Mouse (Mus musculus) kidney, embryonic 14.5 days (tissue): ENCODE results near the gene Ambra1. TPM values are rescaled to one million over a fixed set of nuclear protein-coding genes. Genes with fewer than 3 reads are reported as not detected.

Experiments
- ATAC-seq: fragments of 200-750 bp; cut with Nextera tagmentation; 2 replicates; pipeline ENCODE4 v1.8.0; 2017; ENCODE audit warnings: moderate number of reproducible peaks, mild to moderate bottlenecking, moderate TSS enrichment, moderate library complexity; ENCODE audit not compliant: low FRiP score, low TSS enrichment
- H3K27ac ChIP-seq: fragments of 300-500 bp; sonication (generic); 2 replicates; pipeline ENCODE4 v1.5.1; 2014; ENCODE audit warnings: low read depth, mild to moderate bottlenecking, low read length, moderate library complexity, mixed read lengths
- H3K27me3 ChIP-seq: fragments of 300-500 bp; sonication (generic); 2 replicates; pipeline ENCODE4 v1.6.1; 2014; ENCODE audit warnings: mild to moderate bottlenecking, low read length; ENCODE audit not compliant: control insufficient read depth, insufficient read depth
- H3K36me3 ChIP-seq: fragments of 300-500 bp; sonication (generic); 2 replicates; pipeline ENCODE4 v1.6.1; 2014; ENCODE audit warnings: low read length, mixed read lengths; ENCODE audit not compliant: control insufficient read depth, insufficient read depth
- H3K4me1 ChIP-seq: fragments of 300-500 bp; sonication (generic); 2 replicates; pipeline ENCODE4 v1.6.1; 2014; ENCODE audit warnings: low read length, mixed read lengths; ENCODE audit not compliant: control insufficient read depth, insufficient read depth
- H3K4me2 ChIP-seq: fragments of 300-500 bp; sonication (generic); replicated peaks from 2 replicates; pipeline ENCODE4 v1.6.1; 2014; ENCODE audit warnings: low read depth, mild to moderate bottlenecking, low read length
- H3K4me3 ChIP-seq: fragments of 300-500 bp; sonication (generic); 2 replicates; pipeline ENCODE4 v1.5.1; 2014; ENCODE audit warnings: mild to moderate bottlenecking, low read length
- H3K9ac ChIP-seq: fragments of 300-500 bp; sonication (generic); 2 replicates; pipeline ENCODE4 v1.6.1; 2014; ENCODE audit warnings: low read depth, mild to moderate bottlenecking, low read length, moderate library complexity
- H3K9me3 ChIP-seq: fragments of 300-500 bp; sonication (generic); 2 replicates; pipeline ENCODE4 v1.6.1; 2016; ENCODE audit warnings: low read length; ENCODE audit not compliant: control insufficient read depth
- WGBS: fragments of 180-500 bp; shearing (Covaris S2); extraction: QIAGEN DNeasy Blood & Tissue Kit; methylation state at CpG from one replicate; pipeline ENCODE4 v1.1.7; 2014; 5-methylcytosine and 5-hydroxymethylcytosine counted together
- polyA plus RNA-seq: library from polyadenylated mRNA; unstranded; fragments of >200 nt; fragmentation: Nextera tagmentation; extraction: Ambion mirVana; gene quantifications from 2 replicates; pipeline ENCODE4 v1.2.1, GENCODE M21; 2014

Ambra1 gene
- polyA plus RNA-seq, 1 experiment from 2014 or later: 20.3 TPM

- no peak overlapping the region for H3K27ac ChIP-seq
- WGBS: 78% methylated on average over 3 of the region's 3 CpGs
- no peak for ATAC-seq
- no peak overlapping the region for H3K9ac ChIP-seq
- no peak overlapping the region for H3K4me2 ChIP-seq
- H3K27me3 ChIP-seq: no peaks in the 10 kb centered on the region
- H3K4me1 ChIP-seq: no peaks in the 10 kb centered on the region
- no peaks in the 10 kb centered on the region for H3K9me3 ChIP-seq
- H3K36me3 ChIP-seq: peaks cover 3% of the 10 kb centered on the region; the same call in 1 of the 2 replicates
- H3K4me3 ChIP-seq: no peak overlapping the region
Measured at GRCm38 (mm10) chr2:91779166-91779565, 49.2 kb downstream of the Ambra1 start.

DNA sequence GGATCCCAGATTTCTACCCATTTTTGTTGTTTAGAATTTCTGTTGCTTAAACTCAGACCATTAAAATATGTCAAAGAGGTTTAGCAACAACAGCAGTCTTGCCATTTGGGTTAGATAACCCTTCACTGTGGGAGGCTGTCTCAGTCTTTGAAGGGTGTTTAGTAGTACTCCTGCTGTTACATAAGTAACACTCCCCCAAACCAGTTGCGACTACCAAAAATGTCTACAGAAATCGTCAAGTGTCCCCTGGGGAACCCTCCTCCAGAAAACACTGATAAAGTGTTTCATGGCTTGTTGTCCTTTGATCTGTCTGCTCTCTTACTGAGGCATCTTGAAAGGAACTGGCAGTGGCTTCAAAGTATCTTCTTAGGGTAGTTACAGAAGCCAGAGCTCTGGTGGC lies 61.7 kb downstream of the Ambra1 start:
- no peak overlapping the region for H3K27ac ChIP-seq
- no peak overlapping the region for H3K9ac ChIP-seq
- WGBS: 14% methylated on average over 2 of the region's 2 CpGs
- no peaks in the 10 kb centered on the region for H3K36me3 ChIP-seq
- H3K4me3 ChIP-seq: no peak overlapping the region
- H3K9me3 ChIP-seq: no peaks in the 10 kb centered on the region
- no peaks in the 10 kb centered on the region for H3K27me3 ChIP-seq
- H3K4me2 ChIP-seq: no peak overlapping the region
- H3K4me1 ChIP-seq: no peaks in the 10 kb centered on the region
- ATAC-seq: no peak

- no peak for ATAC-seq
- 89% methylated on average over 1 of the region's 1 CpGs for WGBS
- Histone ChIP-seq H3K27ac (no peak overlapping the region), H3K9ac (no peak overlapping the region), H3K4me2 (no peak overlapping the region), H3K27me3 (no peaks in the 10 kb centered on the region), H3K9me3 (no peaks in the 10 kb centered on the region), H3K4me3 (no peak overlapping the region), H3K36me3 (no peaks in the 10 kb centered on the region), H3K4me1 (no peaks in the 10 kb centered on the region)
Measured at GRCm38 (mm10) chr2:91792346-91792745, 62.4 kb downstream of the Ambra1 start.

DNA sequence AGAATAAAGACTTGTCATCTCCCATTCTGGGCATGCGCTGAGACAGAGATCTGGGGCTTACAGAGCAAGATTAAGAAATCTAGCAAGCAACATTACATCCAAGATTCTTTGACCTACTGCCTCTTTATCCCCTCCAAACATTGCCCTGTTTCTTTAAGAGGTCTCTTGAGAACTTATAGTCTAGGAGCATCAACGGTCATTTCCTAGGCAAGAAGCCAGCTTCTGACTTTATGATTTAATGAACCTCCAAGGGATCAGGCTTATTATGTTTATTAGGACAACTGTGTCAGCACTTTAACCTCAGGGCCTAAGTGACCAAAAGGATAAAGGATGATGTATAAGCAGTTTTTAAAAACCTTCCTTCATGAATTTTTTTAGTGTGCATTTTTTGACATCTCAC lies 64.5 kb downstream of the Ambra1 start:
- no peaks in the 10 kb centered on the region for H3K9me3 ChIP-seq
- no peaks in the 10 kb centered on the region for H3K4me1 ChIP-seq
- H3K4me3 ChIP-seq: no peak overlapping the region
- 60% methylated on average over 2 of the region's 2 CpGs for WGBS
- H3K27ac ChIP-seq: no peak overlapping the region
- no peak for ATAC-seq
- H3K4me2 ChIP-seq: no peak overlapping the region
- no peak overlapping the region for H3K9ac ChIP-seq
- no peaks in the 10 kb centered on the region for H3K36me3 ChIP-seq
- no peaks in the 10 kb centered on the region for H3K27me3 ChIP-seq

DNA sequence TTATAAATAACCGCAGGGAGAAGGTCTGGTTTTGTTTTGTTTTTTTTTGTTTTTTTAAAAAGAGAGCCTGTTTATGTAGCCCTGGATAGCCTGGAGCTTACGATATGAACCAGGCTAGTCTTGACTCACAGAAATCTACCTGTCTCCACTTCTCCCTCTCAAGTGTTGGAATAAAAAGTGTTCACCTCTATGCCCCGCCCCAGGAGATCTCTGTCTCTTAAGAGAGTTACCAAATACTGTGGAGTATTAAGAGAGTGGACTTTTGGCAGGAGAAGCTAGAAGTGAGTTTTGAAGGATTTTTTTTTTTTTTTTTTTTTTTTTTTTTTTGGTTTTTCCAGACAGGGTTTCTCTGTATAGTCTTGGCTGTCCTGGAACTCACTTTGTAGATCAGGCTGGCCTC lies 65.2 kb downstream of the Ambra1 start:
- no peaks in the 10 kb centered on the region for H3K27me3 ChIP-seq
- no peak for ATAC-seq
- no peak overlapping the region for H3K4me2 ChIP-seq
- no peak overlapping the region for H3K9ac ChIP-seq
- no peaks in the 10 kb centered on the region for H3K4me1 ChIP-seq
- no peaks in the 10 kb centered on the region for H3K36me3 ChIP-seq
- H3K27ac ChIP-seq: no peak overlapping the region
- H3K4me3 ChIP-seq: no peak overlapping the region
- no peaks in the 10 kb centered on the region for H3K9me3 ChIP-seq
- 75% methylated on average over 3 of the region's 3 CpGs for WGBS

- Histone ChIP-seq H3K4me3 (no peak overlapping the region), H3K36me3 (peaks cover 14% of the 10 kb centered on the region; the same call in 1 of the 2 replicates), H3K9me3 (no peaks in the 10 kb centered on the region), H3K27me3 (no peaks in the 10 kb centered on the region), H3K27ac (no peak overlapping the region), H3K4me1 (no peaks in the 10 kb centered on the region), H3K4me2 (no peak overlapping the region), H3K9ac (no peak overlapping the region)
- ATAC-seq: no peak
- WGBS: 95% methylated on average over 6 of the region's 6 CpGs
Measured at GRCm38 (mm10) chr2:91811433-91811832, 81.5 kb downstream of the Ambra1 start.

GRCm38 (mm10) chr2:91816741-91817140 lies 86.8 kb downstream of the Ambra1 start:
- no peak overlapping the region for H3K9ac ChIP-seq
- peaks cover 4% of the 10 kb centered on the region; the same call in 1 of the 2 replicates for H3K36me3 ChIP-seq
- H3K4me1 ChIP-seq: no peaks in the 10 kb centered on the region
- ATAC-seq: no peak
- H3K4me2 ChIP-seq: no peak overlapping the region
- H3K4me3 ChIP-seq: no peak overlapping the region
- H3K9me3 ChIP-seq: no peaks in the 10 kb centered on the region
- no peak overlapping the region for H3K27ac ChIP-seq
- H3K27me3 ChIP-seq: no peaks in the 10 kb centered on the region

GRCm38 (mm10) chr2:91832227-91832626 lies 102.3 kb downstream of the Ambra1 start:
- no peak overlapping the region for H3K4me2 ChIP-seq
- H3K9ac ChIP-seq: no peak overlapping the region
- no peaks in the 10 kb centered on the region for H3K36me3 ChIP-seq
- no peaks in the 10 kb centered on the region for H3K9me3 ChIP-seq
- no peaks in the 10 kb centered on the region for H3K27me3 ChIP-seq
- ATAC-seq: peak; percentile 60; the same call in 1 of the 2 replicates
- H3K4me1 ChIP-seq: no peaks in the 10 kb centered on the region
- no peak overlapping the region for H3K4me3 ChIP-seq
- H3K27ac ChIP-seq: no peak overlapping the region

DNA sequence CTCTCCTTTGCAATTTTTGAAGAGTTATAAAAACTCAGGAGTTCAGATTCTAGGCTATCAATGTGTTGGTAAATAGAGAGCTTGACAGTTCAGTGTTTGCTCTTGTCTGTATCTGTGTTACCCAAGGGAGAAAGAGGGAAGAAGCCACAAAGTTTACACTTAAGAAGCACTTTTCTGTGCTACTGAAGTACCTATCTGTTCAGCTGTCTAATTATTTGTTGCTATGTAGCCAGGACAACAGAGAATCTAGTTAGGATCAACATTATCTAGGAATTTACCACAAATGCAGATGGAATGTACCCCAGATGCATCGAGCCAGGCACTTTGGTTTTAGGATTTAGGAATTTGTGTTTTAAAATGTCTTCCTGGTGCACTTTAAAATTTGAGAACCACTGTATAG lies 104.3 kb downstream of the Ambra1 start:
- Histone ChIP-seq H3K9me3 (no peaks in the 10 kb centered on the region), H3K27ac (no peak overlapping the region), H3K4me3 (no peak overlapping the region), H3K4me1 (no peaks in the 10 kb centered on the region), H3K4me2 (no peak overlapping the region), H3K9ac (no peak overlapping the region), H3K27me3 (no peaks in the 10 kb centered on the region), H3K36me3 (no peaks in the 10 kb centered on the region)
- ATAC-seq: no peak
- 86% methylated on average over 1 of the region's 1 CpGs for WGBS

DNA sequence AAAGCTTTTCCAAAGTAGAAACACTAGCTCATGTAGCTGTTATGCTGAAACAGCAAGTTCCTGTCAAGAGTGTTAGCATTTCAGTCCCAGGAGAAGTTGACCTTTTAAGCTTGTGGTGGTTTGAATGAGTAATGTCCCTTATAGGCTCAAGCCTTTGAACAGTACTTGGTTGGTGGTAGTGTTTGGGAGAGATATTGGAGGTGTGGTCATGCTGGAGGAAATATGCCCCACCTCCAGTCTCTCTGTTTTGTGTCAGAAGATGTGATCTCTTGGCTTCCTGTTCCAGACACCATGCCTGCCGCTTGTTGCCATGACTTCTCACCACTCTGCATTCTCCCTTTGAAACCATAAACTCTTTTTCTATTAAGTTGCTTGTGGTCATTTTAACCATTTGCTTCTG lies 105.1 kb downstream of the Ambra1 start:
- H3K4me1 ChIP-seq: no peaks in the 10 kb centered on the region
- H3K9ac ChIP-seq: no peak overlapping the region
- no peak for ATAC-seq
- no peaks in the 10 kb centered on the region for H3K9me3 ChIP-seq
- no peak overlapping the region for H3K27ac ChIP-seq
- WGBS: 64% methylated on average over 1 of the region's 1 CpGs
- H3K27me3 ChIP-seq: no peaks in the 10 kb centered on the region
- H3K4me2 ChIP-seq: no peak overlapping the region
- H3K4me3 ChIP-seq: no peak overlapping the region
- H3K36me3 ChIP-seq: no peaks in the 10 kb centered on the region
